Mouse (Mus musculus) lung, postnatal 14 days (tissue): ENCODE measurements around the gene Gm49388.
A peak's percentile ranks its signal among the peaks of the same experiment; 100 is the strongest.

Experiments
- DNase-seq: peaks from one replicate; pipeline ENCODE4 v3.0.0; 2021

The Gm49388 gene

DNA sequence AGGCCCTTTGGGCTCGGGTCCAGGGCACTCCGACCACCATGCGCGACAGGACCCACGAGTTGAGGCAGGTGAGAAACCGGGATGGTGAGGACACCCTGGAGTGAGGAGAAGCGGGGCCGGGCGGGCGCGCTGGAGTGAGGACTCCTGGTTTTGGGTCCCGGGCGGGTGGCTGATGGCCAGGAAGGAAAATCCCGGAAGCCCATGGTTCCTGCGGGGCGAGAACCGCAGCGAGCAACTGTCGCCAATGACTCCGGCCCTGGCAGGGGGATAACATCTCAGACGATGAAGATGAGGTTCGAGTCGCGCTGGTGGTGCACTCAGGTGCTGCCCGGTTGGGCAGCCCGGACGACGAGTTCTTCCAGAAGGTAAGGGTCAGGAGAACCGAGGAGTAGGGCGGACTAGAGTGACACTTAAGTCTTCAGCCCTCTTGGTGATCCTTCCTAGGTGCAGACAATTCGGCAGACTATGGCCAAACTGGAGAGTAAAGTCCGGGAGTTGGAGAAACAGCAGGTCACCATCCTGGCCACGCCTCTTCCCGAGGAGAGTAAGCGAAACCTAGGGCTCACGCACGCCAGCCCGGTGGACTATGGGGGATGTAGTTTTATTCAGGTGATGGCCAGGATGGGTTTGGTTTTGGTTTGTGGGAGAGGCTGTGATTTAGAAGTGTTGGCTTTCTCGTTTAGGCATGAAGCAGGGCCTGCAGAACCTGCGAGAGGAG, 56.8 kb downstream of the Gm49388 start:
- peak; percentile 83 for DNase-seq

GRCm38 (mm10) chr7:127849973-127850875, 64.8 kb downstream of the Gm49388 start:
- no peak for DNase-seq

DNA sequence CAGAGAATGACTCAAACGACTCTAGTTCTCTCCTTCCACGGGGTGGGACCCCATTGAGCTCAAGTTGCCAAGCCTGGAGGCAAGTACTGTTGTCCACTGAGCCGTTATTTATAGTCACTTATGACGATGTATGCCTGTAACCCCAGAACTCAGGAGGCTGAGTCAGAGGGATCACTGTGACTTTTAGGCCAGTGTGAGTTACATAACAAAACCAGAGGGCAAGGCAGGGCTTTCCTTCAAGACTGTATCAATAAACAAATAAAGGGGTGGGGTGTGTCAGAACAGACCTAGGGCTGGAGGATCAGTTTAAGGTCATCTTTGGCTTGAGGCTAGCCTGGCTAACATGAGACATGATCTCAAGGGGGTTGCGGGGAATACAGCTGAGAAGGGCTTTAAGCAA, 65.5 kb downstream of the Gm49388 start:
- no peak for DNase-seq
